Mouse (Mus musculus) bone marrow macrophage, adult 2 months (primary cell): ENCODE data around the gene Gm20388. TPM values are rescaled to one million over a fixed set of nuclear protein-coding genes. Genes with fewer than 3 reads are reported as not detected.
A peak's percentile ranks its signal among the peaks of the same experiment; 100 is the strongest.

Experiments
- H3K27ac ChIP-seq: 2 replicates; pipeline ENCODE4 v1.5.1; 2012; ENCODE audit warnings: low read depth, low read length; ENCODE audit not compliant: insufficient read depth
- H3K4me1 ChIP-seq: 2 replicates; pipeline ENCODE4 v1.6.1; 2012; ENCODE audit warnings: low read length; ENCODE audit not compliant: control insufficient read depth, insufficient read depth
- H3K4me3 ChIP-seq: 2 replicates; pipeline ENCODE4 v1.5.1; 2012; ENCODE audit warnings: mild to moderate bottlenecking, low read length, moderate library complexity; ENCODE audit not compliant: insufficient read depth
- CTCF ChIP-seq: IDR thresholded peaks from 2 replicates; pipeline ENCODE4 v1.5.1; 2012; ENCODE audit warnings: low read depth, mild to moderate bottlenecking, low read length, moderate library complexity
- POLR2A ChIP-seq: IDR thresholded peaks from 2 replicates; pipeline ENCODE4 v1.6.1; 2012; ENCODE audit warnings: mild to moderate bottlenecking, low read depth, low read length, borderline replicate concordance
- polyA plus RNA-seq: library from polyadenylated mRNA; stranded (reverse); fragments of >200 nt; gene quantifications from 2 replicates; pipeline ENCODE4 v1.2.4, GENCODE M21; 2012; ENCODE audit not compliant: missing spikeins, insufficient read depth, insufficient read length

Gene Gm20388
- polyA plus RNA-seq, 1 experiment: 32.7 TPM

DNA sequence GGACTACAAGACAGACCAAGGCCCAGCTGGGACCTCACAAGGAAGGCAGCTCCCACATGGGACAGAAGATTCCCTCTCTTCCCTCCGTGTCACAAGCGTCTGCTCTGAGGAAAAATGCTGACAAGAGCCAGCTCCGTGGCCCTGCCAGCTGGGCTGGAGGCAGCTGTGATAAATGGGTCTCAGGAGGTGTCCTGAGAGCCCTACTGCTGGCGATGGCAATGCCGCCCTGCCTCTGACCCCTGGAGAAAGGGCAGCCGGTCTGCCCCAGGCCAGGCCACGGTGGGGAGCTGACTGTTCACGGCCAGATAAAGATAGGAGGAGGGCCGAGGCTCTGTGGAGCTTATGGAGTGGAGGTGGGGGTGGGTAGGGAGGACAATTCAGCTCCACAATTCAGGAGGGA is 511.0 kb downstream of the Gm20388 start:
- Histone ChIP-seq H3K4me1 (peaks cover 8% of the 10 kb centered on the region), H3K4me3 (no peak overlapping the region), H3K27ac (no peak overlapping the region)
- TF ChIP-seq POLR2A (no peak), CTCF (no peak)

DNA sequence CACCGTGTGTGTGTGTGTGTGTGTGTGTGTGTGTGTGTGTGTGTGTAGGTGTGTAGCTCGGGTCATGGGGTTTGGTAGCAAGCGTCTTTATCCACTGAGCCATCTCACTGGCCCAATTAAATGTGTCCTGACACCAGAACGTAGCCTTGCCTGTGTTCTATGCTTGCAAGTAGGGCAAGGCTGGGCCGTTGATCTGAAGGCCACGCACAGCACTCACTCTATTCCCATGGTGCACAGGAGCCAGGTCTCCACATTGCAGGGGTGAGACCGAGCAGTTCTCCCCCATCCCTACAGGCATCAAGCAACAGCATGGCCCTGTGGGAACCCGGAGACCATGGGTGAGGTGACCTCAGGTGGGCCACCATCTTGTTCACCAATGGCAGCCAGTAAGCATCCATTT is 511.6 kb downstream of the Gm20388 start:
- no peak for TF ChIP-seq CTCF
- no peak for TF ChIP-seq POLR2A
- no peak overlapping the region for H3K27ac ChIP-seq

DNA sequence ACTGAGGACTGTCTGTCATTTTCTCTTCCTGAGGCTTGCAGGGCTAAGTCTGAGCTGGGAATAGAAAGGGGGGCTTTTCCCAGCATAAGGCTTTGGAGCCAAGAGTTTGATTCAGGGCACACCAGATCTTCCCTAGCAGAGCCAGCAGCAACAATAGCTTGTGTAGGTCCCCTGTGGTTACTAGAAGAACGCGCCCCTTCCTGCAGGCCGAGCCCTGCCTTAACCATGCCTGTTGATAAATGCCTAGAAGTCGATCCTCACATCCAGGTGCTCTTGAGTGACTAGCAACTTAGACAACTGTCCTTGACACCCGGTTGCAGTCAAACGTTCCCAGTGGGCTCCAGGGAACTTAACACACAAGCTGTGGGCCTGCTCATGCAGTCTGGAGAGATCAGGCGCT is 512.9 kb downstream of the Gm20388 start:
- H3K4me3 ChIP-seq: no peak overlapping the region

More for the DNA sequence above, 511.6 kb downstream of the Gm20388 start:
- Histone ChIP-seq H3K4me3 (no peak overlapping the region), H3K4me1 (peaks cover 10% of the 10 kb centered on the region)

DNA sequence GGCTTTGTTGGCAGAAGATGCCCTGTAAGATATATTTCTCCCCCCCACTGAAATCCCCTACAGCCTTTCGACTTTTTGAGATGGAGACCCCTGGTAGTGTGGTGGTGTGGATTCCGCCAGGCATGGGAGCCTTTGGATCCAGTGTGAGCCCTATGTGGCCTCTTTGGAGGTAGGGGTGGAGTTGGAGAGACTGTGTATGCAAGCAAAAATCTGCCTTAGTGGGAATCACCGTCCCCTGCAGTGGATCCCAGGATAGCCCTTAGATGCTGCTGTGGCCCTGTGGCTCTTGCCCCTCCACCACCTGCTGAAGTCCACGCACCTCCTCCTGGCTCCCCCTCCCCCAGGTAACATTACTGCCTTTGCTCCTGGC is 514.2 kb downstream of the Gm20388 start:
- TF ChIP-seq CTCF (no peak), POLR2A (no peak)
- peaks cover 16% of the 10 kb centered on the region for H3K4me1 ChIP-seq
- H3K27ac ChIP-seq: no peak overlapping the region
- H3K4me3 ChIP-seq: no peak overlapping the region

More for the DNA sequence above, 512.9 kb downstream of the Gm20388 start:
- Histone ChIP-seq H3K4me1 (peaks cover 16% of the 10 kb centered on the region), H3K27ac (no peak overlapping the region)
- TF ChIP-seq CTCF: no peak
- no peak for TF ChIP-seq POLR2A

DNA sequence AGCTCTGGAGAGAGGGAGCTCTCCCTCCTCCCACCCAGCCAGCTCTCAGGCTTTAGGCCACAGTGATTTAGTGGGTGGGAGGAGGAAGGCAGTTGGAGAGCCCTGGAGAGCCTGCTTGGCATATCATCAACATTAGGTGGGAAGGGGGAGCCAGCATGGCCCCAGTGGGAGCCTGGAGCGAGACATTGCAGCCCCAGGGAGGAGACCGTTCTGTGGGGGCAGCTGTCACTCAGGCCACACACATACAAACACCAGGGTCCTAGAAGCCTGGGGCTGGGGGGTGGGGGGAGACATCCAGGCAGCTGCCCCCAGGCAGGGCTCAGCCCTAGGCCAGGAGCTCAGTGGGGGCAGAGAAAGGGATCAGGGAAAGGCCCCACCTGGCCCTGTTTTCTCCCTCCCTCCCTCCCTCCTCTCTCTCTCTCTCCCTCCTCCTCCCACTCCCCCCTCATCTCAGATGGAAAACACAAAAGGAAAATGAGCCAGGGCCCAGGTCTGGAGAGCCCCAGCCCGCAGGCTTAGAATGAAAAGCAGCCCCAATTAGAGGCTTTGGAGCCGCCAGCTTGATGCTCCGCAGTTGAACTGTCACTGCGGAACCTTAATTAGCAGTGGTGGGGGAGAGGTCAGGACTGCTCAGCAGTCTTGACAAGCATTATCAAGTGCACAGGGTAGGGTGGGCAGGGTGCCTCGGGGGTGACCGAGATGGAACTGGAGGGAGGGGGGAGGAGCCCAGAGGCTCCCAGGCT is 514.7 kb downstream of the Gm20388 start:
- H3K4me3 ChIP-seq: no peak overlapping the region
- TF ChIP-seq POLR2A: no peak
- no peak overlapping the region for H3K27ac ChIP-seq
- H3K4me1 ChIP-seq: peaks cover 16% of the 10 kb centered on the region

DNA sequence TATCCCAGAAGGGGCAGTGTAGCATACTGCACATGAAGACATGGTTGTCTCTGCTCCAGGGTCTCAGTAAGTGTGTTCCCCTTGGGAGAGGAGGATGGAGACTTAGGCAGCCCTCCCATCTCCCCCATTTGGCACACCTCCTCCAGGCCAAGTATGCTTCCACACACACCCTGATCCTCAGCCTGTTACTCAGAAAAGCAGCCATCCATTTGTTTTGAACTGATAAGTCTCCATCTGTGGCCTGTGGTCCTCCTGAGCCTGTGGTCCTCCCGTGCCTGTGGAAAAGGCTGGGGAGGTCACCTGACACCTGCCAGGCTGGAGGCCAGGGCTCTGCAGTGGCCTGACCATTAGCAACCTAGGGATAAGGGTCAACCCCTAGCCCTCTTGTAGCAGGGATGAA is 515.5 kb downstream of the Gm20388 start:
- peaks cover 16% of the 10 kb centered on the region for H3K4me1 ChIP-seq
- H3K4me3 ChIP-seq: no peak overlapping the region
- TF ChIP-seq CTCF (no peak), POLR2A (no peak)
- H3K27ac ChIP-seq: no peak overlapping the region

DNA sequence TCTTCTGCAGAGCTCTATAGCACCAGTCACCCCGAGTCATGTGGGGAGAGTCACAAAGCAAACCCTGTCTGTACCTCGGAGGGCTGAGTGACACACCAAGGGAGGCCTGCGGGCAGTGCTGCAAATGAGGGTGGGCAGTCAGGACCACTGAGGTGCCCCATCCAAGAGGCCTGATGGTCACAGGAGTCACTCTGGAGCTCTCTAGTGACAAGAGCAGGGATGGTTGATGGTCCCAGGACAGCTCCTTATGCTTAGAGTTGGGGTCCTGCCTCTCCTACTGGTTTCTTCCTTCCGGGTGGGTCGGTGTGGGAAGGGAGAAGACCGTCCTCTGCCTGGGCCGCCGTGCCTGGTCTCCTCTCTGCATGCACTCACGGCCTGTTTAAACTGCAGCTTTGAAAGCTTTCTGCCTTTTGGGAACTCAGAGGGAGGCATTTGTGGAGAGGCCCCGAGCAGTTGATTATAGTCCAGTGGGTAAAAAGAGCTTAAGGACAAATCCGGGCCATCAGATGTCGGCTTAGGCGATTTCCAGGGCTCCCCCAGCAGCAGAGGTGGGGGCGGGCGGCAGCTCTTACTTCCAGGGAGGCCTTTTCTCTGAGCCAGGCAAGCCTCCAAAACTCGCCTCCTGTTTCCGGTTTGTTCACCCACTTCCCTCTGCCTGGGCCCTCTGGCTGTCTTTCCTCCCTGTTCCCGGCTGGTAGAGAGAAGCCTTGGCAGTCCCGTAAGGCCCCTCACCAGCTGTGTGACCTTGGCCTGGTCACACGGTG is 516.2 kb downstream of the Gm20388 start:
- TF ChIP-seq CTCF: no peak
- no peak for TF ChIP-seq POLR2A
- no peak overlapping the region for H3K4me3 ChIP-seq
- H3K27ac ChIP-seq: peak overlapping the region; percentile 28
- peaks cover 16% of the 10 kb centered on the region for H3K4me1 ChIP-seq

DNA sequence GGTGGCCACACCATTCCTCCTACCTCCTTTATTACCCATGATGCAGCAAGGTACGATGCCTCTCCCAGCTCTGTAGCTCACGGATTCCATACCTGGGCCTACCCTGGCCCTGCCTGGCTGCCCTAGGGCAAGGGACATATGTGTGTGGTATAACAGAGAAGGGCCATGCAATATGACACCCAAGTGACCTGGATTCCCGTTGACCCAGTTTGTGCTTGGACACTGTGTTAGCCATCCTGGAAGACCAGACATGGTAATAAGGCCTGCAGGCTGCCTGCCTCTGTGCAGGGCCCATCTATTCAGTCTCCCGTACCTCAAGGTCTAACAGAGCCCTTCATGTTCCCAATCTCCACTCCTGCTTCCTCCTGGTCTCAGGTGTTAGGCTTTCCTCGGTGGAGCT is 517.9 kb downstream of the Gm20388 start:
- Histone ChIP-seq H3K4me3 (no peak overlapping the region), H3K4me1 (peaks cover 16% of the 10 kb centered on the region)
- TF ChIP-seq POLR2A (no peak), CTCF (no peak)

DNA sequence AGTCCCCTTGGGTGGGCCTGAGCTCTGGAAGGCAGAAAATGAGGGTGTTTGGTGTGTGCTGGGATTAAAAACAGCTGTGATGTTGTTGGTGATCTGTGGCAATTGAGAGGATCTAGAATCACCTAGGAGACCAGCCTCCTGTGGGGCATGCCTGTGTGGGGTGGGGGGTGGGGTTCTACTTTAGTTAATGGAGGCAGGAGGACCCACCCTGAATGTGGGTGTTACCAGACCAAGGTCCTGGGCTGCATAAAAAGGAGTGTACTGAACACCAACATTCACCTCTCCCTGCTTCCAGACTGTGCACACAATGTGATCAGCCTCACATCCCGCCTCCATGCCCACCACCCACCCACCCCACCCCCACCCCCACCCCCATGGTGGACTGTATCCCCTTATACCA is 518.5 kb downstream of the Gm20388 start:
- H3K4me3 ChIP-seq: no peak overlapping the region
- H3K4me1 ChIP-seq: peaks cover 16% of the 10 kb centered on the region
- TF ChIP-seq POLR2A (no peak), CTCF (no peak)
- H3K27ac ChIP-seq: no peak overlapping the region

More for the DNA sequence above, 517.9 kb downstream of the Gm20388 start:
- no peak overlapping the region for H3K27ac ChIP-seq

DNA sequence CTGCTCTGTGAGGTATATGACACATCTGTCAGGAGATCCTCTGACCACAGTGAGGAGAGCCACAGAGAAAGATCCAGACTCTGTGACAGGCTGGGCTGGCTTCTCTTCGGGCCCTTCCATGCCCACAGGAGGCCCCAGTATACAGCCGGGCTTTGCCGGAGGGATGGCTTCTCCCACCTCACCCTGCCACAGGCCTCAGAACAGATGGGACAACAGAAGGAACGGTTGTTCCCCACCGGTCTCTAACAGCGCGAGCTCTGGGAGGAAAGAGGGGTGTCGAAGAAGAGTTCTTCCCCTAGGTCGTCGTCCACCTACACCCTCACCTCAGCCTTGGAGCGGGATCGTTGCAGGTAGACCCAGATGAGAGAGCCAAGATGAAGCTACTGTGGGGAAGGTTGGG is 520.4 kb downstream of the Gm20388 start:
- H3K27ac ChIP-seq: no peak overlapping the region
- no peak overlapping the region for H3K4me3 ChIP-seq
- H3K4me1 ChIP-seq: peaks cover 18% of the 10 kb centered on the region
- TF ChIP-seq POLR2A: no peak
- no peak for TF ChIP-seq CTCF
